Mouse (Mus musculus) kidney, embryonic 16.5 days (tissue): ENCODE results near the gene Hspa14. TPM values are rescaled to one million over a fixed set of nuclear protein-coding genes. Genes with fewer than 3 reads are reported as not detected.

ENCODE experiments used
- ATAC-seq: fragments of 200-750 bp; cut with Nextera tagmentation; 2 replicates; pipeline ENCODE4 v1.8.0; 2017; ENCODE audit warnings: moderate TSS enrichment; ENCODE audit not compliant: low FRiP score, low TSS enrichment
- H3K27ac ChIP-seq: fragments of 300-500 bp; sonication (generic); 2 replicates; pipeline ENCODE4 v1.5.1; 2014; ENCODE audit warnings: low read length
- H3K27me3 ChIP-seq: fragments of 300-500 bp; sonication (generic); 2 replicates; pipeline ENCODE4 v1.6.1; 2014; ENCODE audit warnings: low read length, control low read depth, mixed read lengths; ENCODE audit not compliant: insufficient read depth
- H3K36me3 ChIP-seq: fragments of 300-500 bp; sonication (generic); 2 replicates; pipeline ENCODE4 v1.6.1; 2014; ENCODE audit warnings: low read length, control low read depth, mixed read lengths; ENCODE audit not compliant: insufficient read depth
- H3K4me1 ChIP-seq: fragments of 300-500 bp; sonication (generic); 2 replicates; pipeline ENCODE4 v1.6.1; 2014; ENCODE audit warnings: low read length, control low read depth, mixed read lengths; ENCODE audit not compliant: insufficient read depth
- H3K4me2 ChIP-seq: fragments of 300-500 bp; sonication (generic); replicated peaks from 2 replicates; pipeline ENCODE4 v1.6.1; 2014; ENCODE audit warnings: low read depth, low read length
- H3K4me3 ChIP-seq: fragments of 300-500 bp; sonication (generic); 2 replicates; pipeline ENCODE4 v1.5.1; 2014; ENCODE audit warnings: mild to moderate bottlenecking, low read length
- H3K9ac ChIP-seq: fragments of 300-500 bp; sonication (generic); replicated peaks from 2 replicates; pipeline ENCODE4 v1.6.1; 2014; ENCODE audit warnings: low read length
- H3K9me3 ChIP-seq: fragments of 300-500 bp; sonication (generic); 2 replicates; pipeline ENCODE4 v1.6.1; 2016; ENCODE audit warnings: low read length, control low read depth
- WGBS: fragments of 180-500 bp; shearing (Covaris S2); extraction: QIAGEN DNeasy Blood & Tissue Kit; methylation state at CpG from one replicate; pipeline ENCODE4 v1.1.7; 2014; 5-methylcytosine and 5-hydroxymethylcytosine counted together
- polyA plus RNA-seq: library from polyadenylated mRNA; unstranded; fragments of >200 nt; fragmentation: Nextera tagmentation; extraction: Ambion mirVana; gene quantifications from 2 replicates; pipeline ENCODE4 v1.2.1, GENCODE M21; 2015

Hspa14 gene
- polyA plus RNA-seq = 119 and 124 TPM in 2 replicates

DNA sequence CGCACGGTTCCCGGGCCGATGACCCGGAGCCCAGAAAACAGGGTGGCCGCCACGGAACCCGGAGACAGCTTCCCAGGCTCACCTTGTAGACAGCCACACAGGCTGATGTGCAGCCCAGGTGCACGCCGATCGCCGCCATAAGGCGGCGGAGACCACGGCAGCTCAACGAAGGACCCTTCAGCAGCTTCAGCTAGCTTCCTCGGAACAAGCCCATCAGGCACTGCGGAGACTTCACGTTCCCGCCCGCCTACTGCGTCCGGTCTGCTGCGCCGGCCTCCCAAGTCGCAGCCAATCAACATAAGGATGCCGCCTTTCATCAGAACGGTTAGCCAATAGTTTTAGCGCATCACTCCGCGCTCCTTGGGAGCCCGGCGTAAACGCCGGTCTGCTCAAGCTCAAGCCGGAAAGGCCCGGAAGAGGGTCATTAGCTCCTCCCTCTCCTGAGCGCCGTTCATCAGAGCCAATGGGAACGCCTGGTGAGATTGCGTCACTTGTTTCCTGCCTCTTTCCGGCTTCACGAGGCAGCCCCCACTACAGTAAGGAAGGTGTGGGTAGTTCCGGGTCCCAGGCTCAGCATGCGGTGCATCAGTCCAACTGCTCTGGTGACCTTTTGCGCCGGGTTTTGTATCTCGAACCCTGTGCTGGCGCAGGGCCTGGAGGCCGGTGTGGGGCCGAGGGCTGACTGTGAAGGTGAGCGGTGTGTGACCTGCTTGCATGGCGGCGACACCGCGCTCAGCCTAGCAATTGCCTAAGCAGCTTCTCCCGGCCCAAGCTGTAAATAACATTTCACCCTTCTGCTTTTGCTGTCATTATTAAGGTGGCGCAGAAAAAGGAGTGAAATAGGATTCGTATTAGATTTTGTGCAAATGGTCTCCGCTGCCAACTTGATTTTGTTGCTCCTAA, at the start of gene Hspa14, which contains the start of the genes Gm45902 and Cdnf:
Gene Hspa14, minus strand, starts transcription at position 263 of the 903 bp plus-strand sequence.
Gene Gm45902, minus strand, starts transcription at position 239 of the 903 bp plus-strand sequence.
Gene Cdnf, plus strand, starts transcription at position 479 of the 903 bp plus-strand sequence.
- H3K27ac ChIP-seq = peak within 1 kb of the TSS; percentile 84
- no peaks in the 10 kb centered on the region for H3K27me3 ChIP-seq
- peaks cover 23% of the 10 kb centered on the region for H3K36me3 ChIP-seq
- peak within 1 kb of the TSS; percentile 89 for H3K9ac ChIP-seq
- under 1% methylated on average over 60 of the region's 60 CpGs for WGBS
- peaks cover 13% of the 10 kb centered on the region; the same call in 1 of the 2 replicates for H3K4me1 ChIP-seq
- H3K4me2 ChIP-seq = peak within 1 kb of the TSS; percentile 78
- peak within 1 kb of the TSS; percentile 86 for H3K4me3 ChIP-seq
- no peaks in the 10 kb centered on the region for H3K9me3 ChIP-seq
- peak; percentile 100 for ATAC-seq

DNA sequence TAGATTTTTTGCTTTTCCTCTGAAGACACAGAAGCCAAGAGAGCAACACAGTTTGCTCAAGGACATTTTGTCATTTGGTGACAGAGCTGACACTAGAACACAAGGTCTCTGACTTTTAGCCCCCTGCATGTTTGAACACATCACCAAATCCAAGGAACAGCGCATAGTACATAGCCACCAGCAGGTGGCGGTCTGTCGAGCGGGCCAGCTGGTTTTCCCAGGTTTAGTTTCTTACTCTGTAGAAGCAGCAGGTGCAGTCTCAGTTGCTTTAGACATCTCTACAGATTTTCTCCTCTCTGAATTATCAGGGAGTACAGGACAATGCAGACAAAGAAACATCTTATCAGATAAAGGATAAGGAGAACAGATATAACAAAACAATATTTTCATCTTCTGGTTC, 34.0 kb upstream of the Hspa14 start:
- no peaks in the 10 kb centered on the region for H3K27me3 ChIP-seq
- under 1% methylated on average over 4 of the region's 4 CpGs for WGBS
- no peaks in the 10 kb centered on the region; the same call in 1 of the 2 replicates for H3K4me1 ChIP-seq
- H3K9me3 ChIP-seq = no peaks in the 10 kb centered on the region
- no peak overlapping the region for H3K27ac ChIP-seq
- ATAC-seq = peak; percentile 39; the same call in 1 of the 2 replicates
- H3K9ac ChIP-seq = no peak overlapping the region
- no peaks in the 10 kb centered on the region for H3K36me3 ChIP-seq
- H3K4me3 ChIP-seq = no peak overlapping the region
- no peak overlapping the region for H3K4me2 ChIP-seq

DNA sequence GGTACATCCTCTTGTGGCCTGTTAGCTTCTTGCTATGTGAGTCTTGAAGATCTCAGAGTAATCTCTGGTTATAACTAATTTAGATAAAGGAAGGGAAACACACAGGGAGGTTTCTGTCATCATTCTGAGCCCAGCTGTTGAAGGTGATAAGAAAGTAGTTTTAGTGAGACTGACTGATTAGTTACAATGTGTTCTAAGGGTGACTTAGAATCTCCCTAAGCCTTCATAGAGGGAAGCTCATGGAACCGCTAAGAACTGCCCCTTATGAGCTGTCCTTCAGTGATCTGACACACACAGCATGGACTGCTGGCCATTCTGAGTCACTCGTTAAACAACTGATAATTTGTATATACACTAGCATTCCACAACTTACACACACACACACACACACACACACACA, 33.4 kb upstream of the Hspa14 start:
- no peak overlapping the region for H3K27ac ChIP-seq
- H3K27me3 ChIP-seq = no peaks in the 10 kb centered on the region
- ATAC-seq = no peak
- no peak overlapping the region for H3K4me2 ChIP-seq
- no peaks in the 10 kb centered on the region for H3K36me3 ChIP-seq
- H3K9me3 ChIP-seq = no peaks in the 10 kb centered on the region
- no peaks in the 10 kb centered on the region; the same call in 1 of the 2 replicates for H3K4me1 ChIP-seq
- H3K9ac ChIP-seq = no peak overlapping the region
- WGBS = 74% methylated on average over 2 of the region's 2 CpGs
- H3K4me3 ChIP-seq = no peak overlapping the region

DNA sequence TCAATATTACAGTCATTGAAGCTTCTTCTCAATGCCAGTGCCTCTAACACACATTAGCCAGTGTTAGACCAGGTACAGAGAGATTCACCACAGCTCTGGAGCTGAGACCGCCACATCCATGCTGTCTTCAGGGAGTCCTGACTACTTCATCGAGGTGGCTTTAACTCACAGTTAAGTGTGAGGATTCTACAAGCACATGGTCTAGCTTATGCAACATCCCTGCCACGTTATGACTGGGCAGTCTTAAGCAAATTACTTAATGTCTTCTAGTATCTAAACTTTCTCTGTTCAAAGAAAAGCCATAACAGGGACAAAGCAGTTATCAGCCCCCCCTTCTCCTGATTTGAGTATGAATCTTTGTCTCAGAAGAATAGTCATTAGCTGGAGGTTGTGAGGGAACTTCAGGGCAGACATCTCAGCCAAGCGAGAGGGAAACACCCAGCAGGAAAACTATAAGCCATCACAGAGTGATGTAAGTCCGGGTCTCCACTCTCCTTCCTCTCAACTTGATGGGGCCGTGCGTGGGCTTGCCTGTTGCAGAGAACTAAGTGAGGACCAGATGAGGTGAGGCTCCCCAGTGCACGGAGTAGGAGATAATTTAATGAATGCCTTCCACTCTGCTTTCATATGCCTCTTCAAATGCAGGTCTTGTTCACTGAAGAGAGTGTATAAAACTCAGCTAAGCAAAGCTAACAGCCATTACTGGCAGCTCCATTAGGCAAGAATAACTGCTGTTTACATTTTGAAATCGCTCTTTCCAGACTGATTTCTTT, 28.9 kb upstream of the Hspa14 start:
- no peaks in the 10 kb centered on the region for H3K27me3 ChIP-seq
- H3K9me3 ChIP-seq = no peaks in the 10 kb centered on the region
- no peaks in the 10 kb centered on the region for H3K36me3 ChIP-seq
- ATAC-seq = no peak
- no peak overlapping the region for H3K4me3 ChIP-seq
- no peaks in the 10 kb centered on the region; the same call in 1 of the 2 replicates for H3K4me1 ChIP-seq
- 63% methylated on average over 9 of the region's 9 CpGs for WGBS
- no peak overlapping the region for H3K27ac ChIP-seq
- no peak overlapping the region for H3K9ac ChIP-seq
- H3K4me2 ChIP-seq = no peak overlapping the region

DNA sequence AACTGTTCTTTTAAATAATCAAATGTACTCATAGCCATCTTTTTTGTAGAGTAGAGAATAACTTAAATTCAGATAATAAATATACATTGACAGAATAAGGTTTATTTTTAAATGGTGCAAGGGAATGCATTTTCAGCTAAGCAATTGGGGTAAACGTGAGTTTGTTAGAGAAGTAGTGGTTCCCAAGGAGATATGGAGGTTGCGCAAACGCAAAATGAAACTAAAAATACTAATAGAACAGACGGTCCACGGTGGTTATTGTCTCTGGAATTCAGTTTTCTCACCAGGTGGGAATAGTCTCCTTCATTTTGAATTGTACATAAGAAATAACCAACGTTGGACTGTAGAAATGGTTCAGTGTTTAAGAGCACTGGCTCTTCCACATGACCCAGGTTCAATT, 13.7 kb upstream of the Hspa14 start:
- Histone ChIP-seq H3K4me2 (no peak overlapping the region), H3K27me3 (no peaks in the 10 kb centered on the region), H3K27ac (no peak overlapping the region), H3K9ac (no peak overlapping the region), H3K9me3 (no peaks in the 10 kb centered on the region), H3K4me1 (no peaks in the 10 kb centered on the region), H3K4me3 (no peak overlapping the region), H3K36me3 (no peaks in the 10 kb centered on the region)
- 80% methylated on average over 6 of the region's 6 CpGs for WGBS
- ATAC-seq = no peak

- Histone ChIP-seq H3K27me3 (no peaks in the 10 kb centered on the region), H3K27ac (no peak overlapping the region), H3K9me3 (no peaks in the 10 kb centered on the region), H3K4me1 (no peaks in the 10 kb centered on the region), H3K9ac (no peak overlapping the region), H3K4me2 (no peak overlapping the region), H3K4me3 (no peak overlapping the region), H3K36me3 (no peaks in the 10 kb centered on the region)
- no peak for ATAC-seq
- WGBS = 80% methylated on average over 4 of the region's 4 CpGs
Observed at GRCm38 (mm10) chr2:3522558-3522957, 9.9 kb upstream of the Hspa14 start.

DNA sequence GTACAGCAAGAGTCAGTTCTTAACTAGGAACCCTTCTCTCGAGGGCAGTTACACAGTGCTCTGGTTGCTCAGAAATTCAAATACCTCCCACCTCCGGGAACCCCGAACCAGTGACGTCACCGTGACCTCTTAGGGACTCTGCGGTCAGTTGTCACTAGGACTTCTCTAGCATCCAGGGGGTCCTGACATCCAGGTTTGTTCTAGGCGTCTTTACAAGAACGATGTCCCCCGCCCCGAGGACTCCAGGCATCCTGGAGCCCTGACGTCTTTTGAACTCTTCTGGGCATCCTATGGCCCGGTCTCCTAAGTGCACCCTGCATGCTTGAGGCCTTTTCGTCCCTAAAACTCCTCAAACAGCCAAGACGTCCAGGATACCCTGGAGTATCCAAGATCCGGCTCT, 538 bp downstream of the Hspa14 start:
- Histone ChIP-seq H3K4me3 (peak overlapping the region; percentile 86), H3K27me3 (no peaks in the 10 kb centered on the region), H3K4me2 (peak overlapping the region; percentile 78), H3K27ac (peak overlapping the region; percentile 84), H3K4me1 (peaks cover 13% of the 10 kb centered on the region; the same call in 1 of the 2 replicates), H3K9me3 (no peaks in the 10 kb centered on the region), H3K36me3 (peaks cover 26% of the 10 kb centered on the region), H3K9ac (peak overlapping the region; percentile 89)
- WGBS = 0% methylated on average over 15 of the region's 15 CpGs
- ATAC-seq = no peak

DNA sequence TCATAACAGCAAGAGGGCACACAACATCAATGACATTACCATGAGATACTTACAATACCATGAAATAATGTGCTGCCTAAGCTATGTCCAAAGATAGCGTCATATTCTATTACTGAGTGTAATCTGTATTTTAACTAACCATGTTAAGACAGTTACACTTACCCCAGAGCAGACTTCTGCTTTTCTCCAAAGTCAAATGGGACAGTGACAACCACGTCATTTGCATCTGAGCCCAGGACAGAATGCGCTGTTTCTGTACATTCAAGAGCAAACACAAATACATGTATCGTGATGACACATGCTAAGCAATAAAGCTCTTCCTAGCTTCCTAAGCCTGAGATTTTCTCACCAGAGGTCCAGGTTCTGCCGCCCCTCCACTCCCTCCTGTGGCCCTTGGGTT, 11.7 kb downstream of the Hspa14 start:
- no peak for ATAC-seq
- Histone ChIP-seq H3K36me3 (peaks cover 44% of the 10 kb centered on the region), H3K27me3 (no peaks in the 10 kb centered on the region), H3K9me3 (no peaks in the 10 kb centered on the region), H3K4me1 (no peaks in the 10 kb centered on the region), H3K27ac (no peak overlapping the region), H3K4me3 (no peak overlapping the region), H3K4me2 (no peak overlapping the region), H3K9ac (no peak overlapping the region)
- 96% methylated on average over 5 of the region's 5 CpGs for WGBS

DNA sequence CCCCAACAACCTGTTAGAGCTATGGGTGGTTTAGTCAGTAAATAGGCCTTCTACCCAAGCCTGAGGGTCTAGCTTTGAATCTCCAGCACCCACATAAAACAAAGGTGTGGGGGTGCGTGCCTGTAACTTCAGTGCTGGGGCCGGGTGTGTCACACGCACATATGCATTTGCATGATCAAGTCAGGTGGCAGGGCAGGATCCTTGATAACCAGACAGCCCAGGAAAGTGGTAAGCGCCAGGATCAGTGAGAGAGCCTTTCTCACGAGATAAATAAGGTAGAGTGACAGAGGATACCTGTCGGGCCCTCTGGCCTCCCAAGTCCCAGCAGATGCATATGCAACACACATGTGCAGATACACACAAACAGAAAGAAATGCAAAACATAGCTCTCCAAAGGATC, 13.1 kb downstream of the Hspa14 start:
- no peaks in the 10 kb centered on the region for H3K9me3 ChIP-seq
- no peak overlapping the region for H3K9ac ChIP-seq
- H3K27ac ChIP-seq = no peak overlapping the region
- H3K4me2 ChIP-seq = no peak overlapping the region
- ATAC-seq = no peak
- H3K4me1 ChIP-seq = no peaks in the 10 kb centered on the region
- H3K36me3 ChIP-seq = peaks cover 52% of the 10 kb centered on the region
- WGBS = 92% methylated on average over 6 of the region's 6 CpGs
- H3K4me3 ChIP-seq = no peak overlapping the region
- no peaks in the 10 kb centered on the region for H3K27me3 ChIP-seq
